Mouse (Mus musculus): ENCODE data around the gene Ralb. TPM values are rescaled to one million over a fixed set of nuclear protein-coding genes. Genes with fewer than 3 reads are reported as not detected.

The Ralb gene
- polyA plus RNA-seq, 2 experiments, result 49.4 to 110 TPM

GRCm38 (mm10) chr1:119505951-119506350 lies 1.4 kb upstream of the Ralb start:
- Histone ChIP-seq H3K4me3 (replicated peaks; ENCODE audit: low read length) (no peak overlapping the region), H3K4me1 (ENCODE audit: control insufficient read depth, insufficient read depth, low read length) (peaks cover 14% of the 10 kb centered on the region), H3K27ac (replicated peaks; ENCODE audit: low read depth, low read length) (no peak overlapping the region), H3K9ac (ENCODE audit: low read depth, low read length, severe bottlenecking) (no peak overlapping the region), H3K27me3 (ENCODE audit: control insufficient read depth, insufficient read depth, low read length) (no peaks in the 10 kb centered on the region), H3K9me3 (ENCODE audit: control insufficient read depth, low read length) (no peaks in the 10 kb centered on the region), H3K36me3 (ENCODE audit: control insufficient read depth, insufficient read depth, low read length) (0 out of 2 replicates have a peak, but pooled peaks cover 4% of the 10 kb centered on the region), H3K4me2 (replicated peaks; ENCODE audit: low read depth, low read length, severe bottlenecking) (no peak overlapping the region)
- no peak for TF ChIP-seq POLR2A (IDR thresholded peaks at IDR 0.05; ENCODE audit: borderline replicate concordance, extremely low read depth, insufficient read depth, insufficient read length)
- DNase-seq (ENCODE audit: low spot score) (no peak), ATAC-seq (ENCODE audit: low FRiP score, low read depth) (no peak)
- WGBS, result 85% methylated on average over 3 of the region's 3 CpGs

- peak overlapping the region; percentile 70 for H3K4me3 ChIP-seq (replicated peaks; ENCODE audit: low read length)
- WGBS, result 14% methylated on average over 5 of the region's 5 CpGs
- no peaks in the 10 kb centered on the region for H3K27me3 ChIP-seq (ENCODE audit: control insufficient read depth, insufficient read depth, low read length)
- peaks cover 13% of the 10 kb centered on the region for H3K4me1 ChIP-seq (ENCODE audit: control insufficient read depth, insufficient read depth, low read length)
- peak overlapping the region; percentile 51 for H3K4me2 ChIP-seq (replicated peaks; ENCODE audit: low read depth, low read length, severe bottlenecking)
- H3K9ac ChIP-seq (ENCODE audit: low read depth, low read length, severe bottlenecking), result peak overlapping the region; percentile 72
- TF ChIP-seq POLR2A (IDR thresholded peaks at IDR 0.05; ENCODE audit: borderline replicate concordance, extremely low read depth, insufficient read depth, insufficient read length), result no peak
- H3K9me3 ChIP-seq (ENCODE audit: control insufficient read depth, low read length), result no peaks in the 10 kb centered on the region
- 0 out of 2 replicates have a peak, but pooled peaks cover 4% of the 10 kb centered on the region for H3K36me3 ChIP-seq (ENCODE audit: control insufficient read depth, insufficient read depth, low read length)
- peak overlapping the region; percentile 48; the same call in 1 of the 2 replicates for H3K27ac ChIP-seq (replicated peaks; ENCODE audit: low read depth, low read length)
- ATAC-seq (ENCODE audit: low FRiP score, low read depth) (no peak), DNase-seq (ENCODE audit: low spot score) (no peak)
Measured at GRCm38 (mm10) chr1:119503808-119504207, 786 bp downstream of the Ralb start.

GRCm38 (mm10) chr1:119503181-119503580 lies 1.4 kb downstream of the Ralb start:
- Histone ChIP-seq H3K9ac (ENCODE audit: low read depth, low read length, severe bottlenecking) (no peak overlapping the region), H3K36me3 (ENCODE audit: control insufficient read depth, insufficient read depth, low read length) (0 out of 2 replicates have a peak, but pooled peaks cover 4% of the 10 kb centered on the region), H3K27ac (replicated peaks; ENCODE audit: low read depth, low read length) (no peak overlapping the region), H3K4me2 (replicated peaks; ENCODE audit: low read depth, low read length, severe bottlenecking) (peak overlapping the region; percentile 51), H3K4me1 (ENCODE audit: control insufficient read depth, insufficient read depth, low read length) (peaks cover 6% of the 10 kb centered on the region), H3K4me3 (replicated peaks; ENCODE audit: low read length) (peak overlapping the region; percentile 70), H3K9me3 (ENCODE audit: control insufficient read depth, low read length) (no peaks in the 10 kb centered on the region), H3K27me3 (ENCODE audit: control insufficient read depth, insufficient read depth, low read length) (no peaks in the 10 kb centered on the region)
- TF ChIP-seq POLR2A (IDR thresholded peaks at IDR 0.05; ENCODE audit: borderline replicate concordance, extremely low read depth, insufficient read depth, insufficient read length), result no peak
- ATAC-seq (ENCODE audit: low FRiP score, low read depth) (no peak), DNase-seq (ENCODE audit: low spot score) (no peak)
- 81% methylated on average over 3 of the region's 3 CpGs for WGBS

GRCm38 (mm10) chr1:119502729-119503128 lies 1.9 kb downstream of the Ralb start:
- no peak for TF ChIP-seq POLR2A (IDR thresholded peaks at IDR 0.05; ENCODE audit: borderline replicate concordance, extremely low read depth, insufficient read depth, insufficient read length)
- peaks cover 6% of the 10 kb centered on the region for H3K4me1 ChIP-seq (ENCODE audit: control insufficient read depth, insufficient read depth, low read length)
- no peak overlapping the region for H3K4me3 ChIP-seq (replicated peaks; ENCODE audit: low read length)
- H3K4me2 ChIP-seq (replicated peaks; ENCODE audit: low read depth, low read length, severe bottlenecking), result peak overlapping the region; percentile 51
- H3K9ac ChIP-seq (ENCODE audit: low read depth, low read length, severe bottlenecking), result no peak overlapping the region
- no peak for DNase-seq (ENCODE audit: low spot score)
- no peaks in the 10 kb centered on the region for H3K27me3 ChIP-seq (ENCODE audit: control insufficient read depth, insufficient read depth, low read length)
- no peaks in the 10 kb centered on the region for H3K9me3 ChIP-seq (ENCODE audit: control insufficient read depth, low read length)
- 91% methylated on average over 11 of the region's 11 CpGs for WGBS
- H3K36me3 ChIP-seq (ENCODE audit: control insufficient read depth, insufficient read depth, low read length), result 0 out of 2 replicates have a peak, but pooled peaks cover 4% of the 10 kb centered on the region
- no peak for ATAC-seq (ENCODE audit: low FRiP score, low read depth)
- no peak overlapping the region for H3K27ac ChIP-seq (replicated peaks; ENCODE audit: low read depth, low read length)

- Histone ChIP-seq H3K4me1 (ENCODE audit: control insufficient read depth, insufficient read depth, low read length) (peaks cover 6% of the 10 kb centered on the region), H3K9me3 (ENCODE audit: control insufficient read depth, low read length) (no peaks in the 10 kb centered on the region), H3K4me2 (replicated peaks; ENCODE audit: low read depth, low read length, severe bottlenecking) (no peak overlapping the region), H3K27ac (replicated peaks; ENCODE audit: low read depth, low read length) (no peak overlapping the region), H3K4me3 (replicated peaks; ENCODE audit: low read length) (no peak overlapping the region), H3K27me3 (ENCODE audit: control insufficient read depth, insufficient read depth, low read length) (no peaks in the 10 kb centered on the region), H3K9ac (ENCODE audit: low read depth, low read length, severe bottlenecking) (no peak overlapping the region), H3K36me3 (ENCODE audit: control insufficient read depth, insufficient read depth, low read length) (0 out of 2 replicates have a peak, but pooled peaks cover 4% of the 10 kb centered on the region)
- DNase-seq (ENCODE audit: low spot score), result no peak
- no peak for TF ChIP-seq POLR2A (IDR thresholded peaks at IDR 0.05; ENCODE audit: borderline replicate concordance, extremely low read depth, insufficient read depth, insufficient read length)
- WGBS, result 71% methylated on average over 8 of the region's 8 CpGs
- ATAC-seq (ENCODE audit: low FRiP score, low read depth), result no peak
Measured at GRCm38 (mm10) chr1:119501881-119502280, 2.7 kb downstream of the Ralb start.
